Mouse (Mus musculus) hindlimb bud, embryonic 11.5 days (tissue): ENCODE measurements around the gene Mrpl46.

Experiments
- DNase-seq: peaks from one replicate; pipeline ENCODE4 v3.0.0-alpha.2; 2012; ENCODE audit warnings: low read depth, low spot score; ENCODE audit errors: extremely low spot score

The Mrpl46 gene

DNA sequence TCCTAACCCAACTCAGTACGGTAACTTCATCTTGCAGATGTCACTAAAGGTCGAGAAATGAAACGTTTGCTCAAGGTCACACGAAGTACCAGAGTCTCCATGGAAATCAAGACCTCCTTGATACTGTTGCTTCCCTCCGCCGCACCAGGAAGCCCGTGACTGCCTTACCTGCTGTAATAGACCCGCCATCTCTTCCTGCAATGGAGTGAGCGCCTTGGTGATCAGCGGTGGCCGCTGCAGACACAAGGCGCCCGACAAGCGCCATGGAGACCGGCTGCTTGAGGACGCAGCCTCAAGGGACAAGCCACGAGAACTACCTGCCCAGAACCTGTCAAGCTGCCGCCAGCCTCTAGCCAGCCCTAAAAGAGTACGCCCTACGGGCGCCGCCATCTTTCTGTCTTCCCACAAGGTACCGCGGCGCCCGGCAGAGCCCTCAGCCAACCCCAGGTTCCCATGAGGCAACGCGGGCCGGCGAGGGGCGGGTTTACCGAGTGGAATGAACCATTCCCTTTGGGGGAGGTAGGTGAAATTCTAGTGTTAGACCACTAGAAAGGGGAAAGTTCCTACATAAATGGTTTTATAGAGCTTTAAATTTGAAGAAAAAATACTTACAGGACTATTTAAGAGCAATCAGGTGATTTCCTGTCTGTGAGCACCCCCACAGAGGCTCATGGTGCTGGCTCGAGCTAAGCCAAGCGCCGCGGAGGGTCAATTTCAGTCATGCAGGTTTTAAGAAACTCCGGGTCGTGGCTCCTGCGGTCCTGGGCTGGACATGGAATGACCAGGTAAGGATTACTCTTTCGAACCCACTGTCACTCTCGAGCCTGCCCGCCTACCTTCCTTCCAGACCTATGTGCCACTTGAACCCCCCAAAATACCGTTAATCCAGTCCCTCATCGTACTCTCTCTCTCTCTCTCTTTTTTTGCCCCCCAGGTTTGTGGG, at the start of gene Mrpl46, which contains the start of gene Mrps11:
Gene Mrpl46, minus strand, starts transcription at position 893 of the 943 bp plus-strand sequence.
Gene Mrps11, plus strand, starts transcription at position 481 of the 943 bp plus-strand sequence.
- DNase-seq = peak; percentile 81

DNA sequence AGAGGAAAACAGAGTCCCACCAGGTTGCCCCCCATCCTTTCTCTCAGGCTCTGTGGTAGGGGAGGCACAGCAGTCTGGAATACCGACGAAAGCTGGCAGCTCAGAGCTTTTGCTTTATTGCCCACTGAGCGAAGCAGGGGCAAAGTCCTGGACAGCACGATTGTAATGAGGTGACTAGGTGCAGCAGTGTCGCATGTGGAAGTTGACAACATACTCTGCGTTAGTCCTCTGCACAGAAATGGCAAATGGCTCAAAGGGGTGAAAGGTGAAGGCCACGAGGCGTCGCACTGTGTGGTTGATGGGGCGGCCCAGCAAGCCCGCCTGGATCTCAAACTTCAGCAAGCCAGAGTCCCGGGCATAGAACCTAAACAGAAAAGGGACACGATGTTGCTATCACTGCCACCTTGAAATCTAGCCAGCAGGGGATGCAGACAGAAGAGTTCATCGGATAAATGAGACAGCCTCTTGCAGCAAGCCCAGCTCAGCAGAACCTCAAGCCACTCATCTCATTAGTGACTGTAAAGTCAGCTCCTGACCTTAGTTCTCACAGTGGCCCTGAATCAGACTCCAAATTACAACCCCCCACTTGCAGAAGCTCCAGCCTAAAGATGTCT, 44.5 kb upstream of the Mrpl46 start:
- no peak for DNase-seq

DNA sequence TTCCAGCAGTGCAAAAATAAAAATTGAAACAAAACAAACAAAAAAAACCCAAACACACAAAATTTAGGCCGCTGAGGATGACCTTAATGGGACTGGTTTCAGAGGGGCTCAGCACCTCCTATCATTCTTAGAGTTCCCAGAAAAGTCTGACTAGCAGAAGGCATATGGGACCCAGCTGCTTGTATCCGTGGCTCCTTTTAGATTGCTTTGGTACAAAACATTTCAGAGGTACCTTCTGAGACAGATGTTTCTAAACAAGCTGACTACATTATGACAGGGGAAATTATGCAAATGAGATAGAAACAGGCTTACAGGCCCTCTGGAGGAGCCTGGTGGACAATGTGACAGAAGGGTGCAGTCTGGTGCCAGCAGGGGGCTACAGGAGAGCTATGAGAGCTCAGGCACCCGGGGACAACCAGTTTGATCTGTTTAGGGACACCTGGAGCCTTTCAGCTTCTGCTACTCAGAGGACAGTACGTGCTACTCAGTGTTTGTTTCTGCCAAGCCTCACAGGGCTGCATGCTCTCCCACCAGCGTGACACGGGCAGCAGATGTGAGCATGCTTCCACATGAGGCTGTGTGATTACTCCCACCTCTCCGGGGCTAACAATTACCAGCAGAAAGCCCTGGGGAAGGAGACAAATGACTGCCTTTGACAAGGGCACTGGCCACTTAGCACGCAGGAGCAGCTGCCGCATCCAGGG, 43.5 kb upstream of the Mrpl46 start:
- no peak for DNase-seq

DNA sequence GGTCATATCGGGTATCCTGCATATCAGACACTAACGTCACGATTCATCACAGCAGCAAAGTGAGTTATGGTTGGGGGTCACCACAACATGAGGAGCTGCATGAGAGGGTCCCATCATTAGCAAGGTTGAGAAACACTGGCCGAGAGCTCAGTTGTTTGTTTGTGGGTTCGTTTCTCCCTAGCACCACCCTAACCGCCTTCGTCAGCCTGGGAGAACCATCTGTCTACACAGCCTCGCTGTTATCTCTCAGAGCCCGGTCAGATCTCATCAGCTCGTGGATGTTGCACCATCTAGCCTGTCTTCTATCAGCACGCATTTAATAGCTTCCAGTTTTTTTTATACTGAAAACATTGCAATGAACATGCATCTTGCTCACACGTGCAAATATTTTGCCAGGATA, 35.0 kb upstream of the Mrpl46 start:
- no peak for DNase-seq

DNA sequence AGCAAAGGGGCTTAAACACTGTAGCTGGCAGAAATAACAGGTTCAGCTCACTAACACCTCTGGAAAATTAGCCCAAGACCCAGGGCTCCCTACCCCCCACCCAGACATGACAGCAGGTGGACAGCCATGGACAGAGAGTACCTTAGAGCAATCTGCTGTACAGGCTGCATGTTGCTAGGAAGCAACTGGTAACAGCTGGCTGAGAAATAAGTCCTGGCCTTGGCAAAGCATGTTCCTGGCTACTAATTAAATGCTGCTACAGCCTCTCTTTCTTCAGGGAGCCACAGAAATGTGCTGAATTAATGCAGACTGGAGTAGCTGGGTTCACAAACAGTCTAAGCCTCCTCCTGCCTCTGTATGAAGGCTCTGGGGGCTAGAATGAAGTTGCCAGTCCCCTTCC, 31.4 kb upstream of the Mrpl46 start:
- DNase-seq = no peak

DNA sequence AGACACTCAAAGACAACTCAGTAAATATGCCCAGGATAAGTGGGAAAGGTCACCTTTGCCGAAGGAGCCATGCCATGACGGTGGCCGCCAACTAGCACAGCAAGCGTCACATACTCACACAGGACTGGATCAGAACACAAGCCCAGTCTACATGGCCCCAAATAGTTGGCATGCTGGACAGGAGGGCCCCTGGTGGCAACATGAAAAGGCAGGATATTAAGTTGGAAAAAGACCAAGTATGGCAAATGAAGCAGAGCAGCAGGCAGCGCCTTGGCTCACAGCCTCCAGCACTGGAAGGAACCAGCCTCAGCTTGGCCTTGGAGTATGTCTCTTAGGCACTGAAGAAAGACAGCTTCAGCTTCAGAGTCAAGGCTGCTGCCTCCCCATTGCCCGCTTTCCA, 30.5 kb upstream of the Mrpl46 start:
- no peak for DNase-seq

DNA sequence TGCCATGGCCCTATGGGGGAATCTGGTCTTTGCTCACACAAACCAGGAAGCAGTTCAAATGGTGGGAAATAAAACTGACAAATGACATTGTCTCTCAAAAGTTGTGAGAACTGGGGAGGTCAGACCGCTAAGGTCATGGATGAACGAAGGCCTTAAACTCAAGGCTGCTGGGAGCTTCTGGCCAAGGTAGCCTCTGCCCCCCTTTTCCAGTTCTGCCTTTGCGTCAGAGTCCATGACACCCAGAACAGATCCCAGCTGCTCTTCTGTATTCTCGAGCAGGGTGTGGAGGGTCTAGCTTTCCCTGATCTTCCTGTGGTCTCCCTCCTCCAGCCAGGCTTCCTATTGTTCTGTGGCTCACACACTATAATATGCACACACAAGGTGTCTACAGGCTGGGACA, 23.9 kb upstream of the Mrpl46 start:
- no peak for DNase-seq

DNA sequence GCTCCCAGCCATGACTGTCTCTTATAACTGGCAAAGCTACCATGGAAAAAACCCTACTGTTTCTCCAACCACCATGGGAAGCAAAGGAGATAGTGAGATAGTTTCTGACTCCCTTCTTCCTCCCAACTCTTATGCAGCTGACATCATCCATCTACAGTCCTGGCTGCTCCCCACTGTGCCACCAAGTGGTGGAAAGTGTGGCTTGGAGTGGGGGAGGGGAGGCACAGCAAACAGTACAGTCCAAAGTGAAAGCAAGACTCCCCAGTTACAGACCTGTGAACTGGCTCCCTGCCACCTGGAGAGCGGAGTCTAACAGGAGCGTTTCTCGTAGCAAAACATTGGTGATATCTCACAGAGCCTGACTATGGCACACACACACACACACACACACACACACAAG, 20.5 kb upstream of the Mrpl46 start:
- DNase-seq = no peak

DNA sequence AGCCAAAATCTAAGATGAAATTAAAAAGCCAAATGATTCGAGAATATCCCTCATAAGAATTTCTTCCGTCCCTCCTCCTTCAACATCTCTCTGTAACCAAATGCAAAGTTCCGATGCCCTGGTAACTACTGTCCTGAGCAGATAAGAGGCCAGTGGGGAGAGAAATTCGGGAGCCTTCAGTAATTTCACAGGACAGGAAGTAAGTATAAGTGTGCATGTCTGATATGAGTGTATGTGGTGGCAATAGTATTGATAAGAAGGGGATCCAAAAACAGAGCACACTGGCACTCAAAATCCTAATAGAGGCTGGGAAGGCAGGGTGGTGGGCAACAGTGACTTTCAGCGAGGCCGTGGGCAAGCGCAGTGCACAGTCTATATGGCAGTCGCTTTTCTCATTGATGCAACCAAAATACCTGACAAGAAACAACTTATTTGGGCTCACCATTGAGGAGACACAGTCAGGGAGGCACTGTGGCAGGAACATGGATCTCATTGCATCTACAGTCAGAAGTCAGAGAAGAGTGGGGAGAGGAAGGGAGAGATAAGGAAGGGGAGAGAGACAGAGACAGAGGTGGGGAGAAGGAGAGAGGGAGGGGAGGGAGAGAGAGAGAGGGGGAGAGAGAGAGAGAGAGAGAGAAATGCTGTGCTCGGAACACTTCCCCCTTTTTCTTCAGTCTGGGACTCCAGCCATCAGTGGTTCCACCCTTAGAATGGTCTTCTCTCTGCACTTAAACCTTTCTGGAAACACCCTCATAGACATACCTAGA, 16.6 kb upstream of the Mrpl46 start:
- DNase-seq = no peak

DNA sequence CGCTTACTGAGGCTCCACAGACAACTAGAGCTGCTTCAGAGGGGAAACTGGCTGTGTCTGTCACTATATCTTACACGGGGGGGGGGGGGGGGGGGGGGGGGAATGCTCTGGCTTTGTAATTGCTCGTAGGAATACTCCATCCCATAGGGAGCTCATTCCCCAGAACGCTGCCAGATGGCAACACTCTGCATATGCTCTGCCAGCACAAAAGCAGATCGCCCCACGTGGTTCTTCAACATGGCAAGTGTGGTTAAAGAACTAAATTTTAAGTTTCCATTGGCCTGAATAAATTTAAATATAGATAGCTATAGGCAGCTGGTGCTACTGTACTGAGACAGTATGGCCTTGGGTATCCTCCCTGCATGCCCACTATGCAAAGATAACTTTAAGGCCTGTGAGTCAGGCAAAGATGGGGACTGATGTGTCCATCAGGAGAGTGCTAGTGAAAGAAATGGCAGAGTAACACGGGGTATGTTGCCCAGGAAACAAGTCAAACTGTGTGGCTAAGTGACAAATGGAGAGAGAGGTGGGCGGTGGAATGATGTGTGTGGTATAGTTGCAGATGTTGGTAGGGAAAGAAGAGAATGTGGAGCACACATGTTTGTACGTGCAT, 14.6 kb upstream of the Mrpl46 start:
- DNase-seq = no peak

DNA sequence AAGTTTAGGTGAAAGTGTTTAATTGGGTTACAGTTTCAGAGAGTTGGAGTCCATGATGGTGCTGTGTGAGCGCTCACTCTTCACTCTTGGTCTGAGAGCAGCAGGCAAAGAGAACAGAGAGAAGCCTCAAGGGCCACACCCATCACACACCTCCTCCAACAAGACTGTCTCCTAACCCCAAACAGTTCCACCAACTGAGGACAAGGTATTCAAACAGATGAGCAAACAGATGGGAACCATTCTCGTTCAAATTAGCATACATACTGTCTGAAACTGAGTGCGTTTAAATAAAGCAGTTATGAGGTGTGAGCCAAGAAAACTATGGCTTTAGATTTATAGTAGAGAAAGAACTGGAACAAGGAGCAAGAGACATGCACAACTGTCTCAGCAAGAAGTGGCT, 13.3 kb upstream of the Mrpl46 start:
- DNase-seq = no peak

DNA sequence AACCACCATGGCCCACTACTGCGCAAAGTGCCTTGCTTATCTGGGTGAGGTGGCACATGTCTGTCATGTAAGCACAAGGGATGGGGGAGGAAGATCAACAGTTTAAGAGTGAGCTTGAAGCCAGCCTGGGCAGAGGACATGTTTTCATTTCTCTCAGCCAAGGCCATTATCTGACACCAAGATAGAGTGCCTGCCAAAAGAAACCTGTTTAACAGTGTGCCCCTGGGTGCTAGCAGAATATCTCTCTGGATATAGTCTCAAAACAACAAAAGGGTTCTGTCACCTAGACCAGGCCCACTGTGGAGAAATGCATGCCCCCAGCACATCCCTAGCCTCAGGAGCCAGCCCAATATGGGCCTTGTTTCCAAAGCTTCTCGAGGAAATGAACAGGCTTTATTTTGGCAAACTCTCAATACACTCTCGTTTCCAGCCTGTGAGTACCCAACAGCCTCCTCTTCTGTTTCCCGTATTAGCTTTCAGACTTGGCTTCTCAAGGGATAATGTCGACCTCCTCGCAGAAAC, 11.3 kb upstream of the Mrpl46 start:
- DNase-seq = no peak

DNA sequence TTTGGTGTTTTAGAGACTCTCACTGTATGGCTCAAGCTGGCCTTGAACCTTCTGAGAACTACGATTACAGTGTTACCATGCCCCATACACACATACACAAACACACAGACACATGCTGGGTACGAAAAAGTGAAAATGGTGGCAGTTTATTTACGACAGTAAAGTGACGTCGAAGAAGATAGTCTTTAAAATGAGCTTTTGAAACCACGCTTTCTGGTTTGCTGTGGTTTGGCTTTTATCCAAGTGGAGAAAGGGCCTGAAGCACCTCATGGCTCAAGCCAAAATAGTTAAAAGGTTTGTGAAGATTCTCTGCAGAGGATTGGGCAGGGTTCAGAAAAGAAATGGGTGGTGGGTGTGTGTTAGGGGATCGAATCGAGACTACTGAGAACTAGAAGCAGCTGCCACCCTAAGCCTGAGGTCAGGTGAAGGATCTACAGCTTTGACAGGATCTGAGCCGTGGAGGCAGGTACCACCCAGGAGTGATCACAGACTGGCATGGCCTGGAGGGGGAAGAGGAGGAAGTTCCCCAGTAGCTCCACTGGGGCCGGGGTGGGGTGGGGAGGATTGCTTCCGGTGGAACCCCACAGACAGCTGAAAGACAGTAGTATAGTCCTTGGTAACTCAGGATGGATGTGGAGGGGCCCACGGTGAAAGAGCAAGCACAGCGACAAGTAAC, 10.7 kb upstream of the Mrpl46 start:
- DNase-seq = no peak

DNA sequence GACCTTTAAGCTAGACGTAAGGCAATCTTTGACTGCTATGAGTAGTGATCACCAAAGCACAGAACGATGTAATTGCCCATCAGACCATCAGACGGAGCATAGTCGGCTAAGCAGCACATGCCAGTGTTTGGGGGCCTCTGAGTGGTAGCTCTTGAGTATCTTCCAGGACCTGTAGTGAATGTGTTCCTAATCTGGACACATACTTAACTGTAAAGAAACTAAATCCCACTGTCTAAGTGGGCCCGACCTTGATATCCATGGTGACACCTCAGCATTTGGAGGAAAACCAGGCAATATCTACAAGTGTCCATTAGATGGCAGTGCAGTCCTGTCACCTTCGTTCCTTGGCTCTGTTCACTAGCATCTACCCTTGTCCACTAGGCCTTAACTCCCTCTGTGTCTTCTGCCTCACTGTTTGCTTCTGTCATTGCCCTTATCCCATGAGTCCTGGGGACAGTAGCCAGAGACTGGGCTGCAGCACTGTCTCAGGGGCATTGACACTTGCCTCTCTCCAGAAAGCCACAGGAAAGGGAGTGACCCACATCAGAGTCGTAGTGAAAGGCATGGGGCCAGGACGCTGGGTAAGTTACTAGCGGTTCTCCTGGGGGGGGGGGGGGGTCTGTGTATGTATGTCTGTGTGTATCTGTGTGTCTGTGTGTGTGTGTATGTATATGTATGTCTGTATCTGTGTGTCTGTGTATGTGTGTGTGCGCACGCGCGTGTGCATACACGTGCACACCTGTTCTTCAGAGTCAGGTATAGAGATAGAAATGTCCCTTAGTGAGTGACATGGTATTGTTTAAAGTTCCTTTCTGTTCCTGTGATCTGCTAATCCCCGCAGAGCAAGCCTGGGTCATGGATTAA, 8.3 kb upstream of the Mrpl46 start:
- DNase-seq = peak; percentile 44

DNA sequence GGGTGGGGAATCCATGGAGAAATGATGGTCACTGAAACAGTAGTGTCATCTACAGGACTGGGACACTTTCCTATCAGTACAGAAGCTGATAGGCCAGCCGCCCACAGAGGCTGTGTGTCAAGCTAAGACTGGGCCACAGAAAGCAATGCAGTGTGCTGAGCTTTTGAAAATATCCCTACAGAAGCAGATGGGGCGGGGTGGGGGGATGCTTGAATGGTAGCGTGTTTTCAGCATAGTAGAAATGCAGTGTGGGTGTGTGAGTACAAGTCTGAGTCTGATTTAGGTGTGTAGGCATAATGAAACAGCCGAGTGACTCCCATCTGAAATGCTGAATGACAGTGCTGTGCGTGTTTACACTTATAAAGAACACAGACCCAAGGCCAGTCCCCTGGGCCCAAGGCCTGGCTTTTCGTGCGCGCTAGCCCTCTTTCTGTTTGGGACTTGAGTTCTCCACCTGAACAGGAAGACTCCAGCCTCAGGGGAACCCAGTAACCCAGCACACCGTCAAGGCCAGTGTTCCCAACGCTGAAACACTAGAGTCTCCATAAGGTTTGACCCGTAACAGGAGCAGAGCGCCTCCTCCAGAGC, 4.6 kb upstream of the Mrpl46 start:
- DNase-seq = no peak

DNA sequence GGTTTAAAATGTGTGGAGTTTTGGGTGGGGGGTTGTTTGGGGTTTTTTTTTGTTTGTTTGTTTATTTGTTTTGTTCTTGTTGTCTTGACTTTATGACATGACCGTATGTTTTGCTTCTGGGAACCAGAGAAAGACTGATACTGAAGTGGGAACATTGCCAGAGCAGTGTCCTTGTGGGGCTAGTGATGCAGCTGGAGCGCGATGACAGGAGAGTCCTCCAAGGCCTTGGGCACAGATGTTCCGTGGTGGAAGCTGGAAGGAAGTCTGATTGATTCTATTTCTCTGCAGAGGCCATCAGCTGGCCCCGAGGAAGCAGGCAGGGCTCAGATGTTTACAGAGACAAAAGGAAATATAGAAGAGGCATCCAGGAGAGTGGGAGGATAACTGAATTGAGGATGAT, 2.6 kb upstream of the Mrpl46 start:
- no peak for DNase-seq

DNA sequence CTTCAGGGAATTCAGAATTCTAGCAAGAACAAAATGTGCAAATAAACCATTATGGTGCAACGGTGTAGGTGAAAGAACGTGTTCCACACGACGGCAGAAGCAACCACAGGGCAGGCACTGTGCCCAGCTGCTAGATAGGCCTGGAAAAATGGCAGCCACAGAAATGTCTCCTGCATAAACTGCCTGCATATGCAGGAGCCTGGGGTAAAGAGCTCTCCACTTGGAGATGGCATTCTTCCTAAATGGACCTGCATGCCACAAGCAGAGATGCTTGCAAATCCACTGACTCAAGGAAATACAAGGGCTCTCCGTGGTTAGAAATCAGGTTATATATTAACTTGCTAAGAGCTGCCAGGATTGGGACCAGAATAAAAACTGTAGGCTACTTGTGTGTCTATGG, 4.6 kb downstream of the Mrpl46 start:
- no peak for DNase-seq

DNA sequence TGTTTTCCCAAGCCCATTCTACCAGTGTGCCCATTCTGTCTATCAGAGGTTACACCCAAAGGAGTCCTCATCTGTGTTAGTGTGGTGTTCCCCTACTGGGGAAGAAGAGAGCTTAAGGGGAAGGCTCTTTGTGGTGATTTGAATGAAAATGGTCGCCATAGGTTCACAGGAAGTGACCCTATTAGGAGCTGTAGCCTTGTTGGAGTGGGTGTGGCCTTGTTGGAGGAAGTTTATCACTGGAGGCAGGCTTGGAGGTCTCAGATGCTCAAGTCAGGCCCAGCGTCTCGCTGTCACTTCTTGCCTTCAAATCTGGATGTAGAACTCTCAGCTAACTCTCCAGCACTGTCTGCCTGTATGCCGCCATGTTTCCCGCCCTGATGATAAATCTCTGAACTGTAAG, 12.4 kb downstream of the Mrpl46 start:
- DNase-seq = no peak
